Mouse (Mus musculus): ENCODE results near the gene Xrra1.
"Not testable (repeated sequence)": the region's sequence is repeated elsewhere in the genome, so short reads cannot be mapped to it uniquely, and the experiment has no call there.

The Xrra1 gene

DNA sequence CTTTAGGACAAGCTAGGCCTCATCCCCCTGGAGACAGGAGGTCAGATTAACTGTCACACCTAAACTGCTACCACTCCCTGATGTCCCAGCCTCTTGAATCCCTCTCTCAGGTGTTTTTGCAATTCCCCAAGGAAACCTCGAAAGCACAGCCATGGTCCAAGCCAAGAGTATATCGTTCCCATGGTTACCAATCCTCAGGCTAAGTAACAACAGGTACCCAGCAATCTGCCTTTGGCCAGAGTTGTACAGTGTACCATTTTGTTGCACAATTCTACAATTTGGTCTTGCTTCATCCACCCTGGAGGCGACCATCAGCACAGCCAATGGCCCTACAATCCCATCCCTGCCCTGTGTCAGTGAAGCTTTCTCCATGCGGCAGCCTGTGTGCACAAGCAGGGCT, 38.0 kb downstream of the Xrra1 start:
- no peak for DNase-seq (ENCODE audit: low read depth)

DNA sequence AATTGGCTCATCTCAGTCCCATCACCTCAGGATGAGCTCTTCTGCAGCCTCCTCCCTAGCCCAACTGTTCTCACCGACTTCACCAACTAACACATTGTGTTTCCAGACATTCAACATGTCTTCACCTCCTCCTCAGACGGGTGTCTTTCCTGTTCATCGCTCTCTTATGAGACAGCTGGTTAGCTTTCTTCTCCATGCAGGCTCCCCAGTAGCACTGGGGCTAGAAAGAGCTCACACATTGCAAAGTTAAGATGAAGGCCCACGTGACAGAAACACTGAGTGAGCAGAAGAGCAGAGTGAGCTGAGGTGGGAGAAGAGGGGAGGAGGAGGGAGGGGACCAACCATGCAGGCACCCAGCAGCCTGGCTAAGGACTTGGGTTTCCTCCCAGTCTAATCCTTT, 43.3 kb downstream of the Xrra1 start:
- DNase-seq (ENCODE audit: low read depth), result no peak

- DNase-seq (ENCODE audit: low read depth), result no peak
Measured at GRCm38 (mm10) chr7:99902918-99903665, 44.2 kb downstream of the Xrra1 start.

DNA sequence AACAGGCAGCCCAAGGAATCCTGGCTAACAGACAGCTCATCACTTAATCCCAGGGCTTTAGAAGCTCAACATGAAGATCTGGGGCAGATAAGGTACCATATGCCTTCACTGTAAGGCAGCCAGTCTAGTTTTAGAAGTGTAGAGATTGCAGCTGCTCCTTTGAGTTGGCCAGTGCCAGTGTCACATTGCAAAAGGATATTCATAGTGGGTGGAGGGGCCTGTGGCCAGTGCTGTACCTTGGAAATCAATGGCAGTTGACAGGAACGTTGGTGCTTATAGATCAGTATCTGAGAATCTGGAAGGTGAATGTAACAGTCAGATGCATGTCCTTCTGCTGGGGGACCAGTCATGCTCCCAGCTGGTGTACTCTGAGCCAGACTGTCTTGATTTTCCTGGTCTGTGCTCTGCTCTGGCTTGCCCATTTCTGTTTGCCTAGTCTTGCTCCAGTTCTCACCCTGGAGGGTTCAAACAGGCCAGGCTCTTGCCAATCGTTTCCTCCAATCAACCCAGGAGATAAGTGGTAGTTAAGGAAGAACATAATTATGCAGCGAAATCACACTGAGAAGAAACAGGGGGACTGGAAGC, 45.6 kb downstream of the Xrra1 start:
- DNase-seq (ENCODE audit: low read depth), result no peak

- no peak for DNase-seq (ENCODE audit: low read depth)
Measured at GRCm38 (mm10) chr7:99906346-99906745, 47.4 kb downstream of the Xrra1 start.

DNA sequence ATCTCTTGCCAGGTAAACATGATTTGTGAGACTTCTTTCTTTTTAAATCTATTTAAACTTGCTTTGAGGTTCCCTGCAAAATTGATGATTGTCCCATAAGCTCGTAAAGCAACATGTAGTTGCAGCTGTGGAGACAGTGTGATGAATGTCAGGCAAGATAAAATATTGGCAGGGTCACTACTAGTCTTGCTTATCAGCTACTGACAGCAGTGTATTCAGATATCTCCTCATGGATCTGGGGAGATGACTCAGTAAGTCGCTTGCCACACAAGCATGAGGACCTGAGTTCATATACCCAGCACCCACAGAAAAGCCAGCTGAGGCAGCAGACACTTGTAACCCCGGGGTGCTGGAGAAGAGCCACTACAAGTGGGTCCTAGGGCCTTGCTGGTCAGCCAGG, 48.5 kb downstream of the Xrra1 start:
- DNase-seq (ENCODE audit: low read depth), result no peak

DNA sequence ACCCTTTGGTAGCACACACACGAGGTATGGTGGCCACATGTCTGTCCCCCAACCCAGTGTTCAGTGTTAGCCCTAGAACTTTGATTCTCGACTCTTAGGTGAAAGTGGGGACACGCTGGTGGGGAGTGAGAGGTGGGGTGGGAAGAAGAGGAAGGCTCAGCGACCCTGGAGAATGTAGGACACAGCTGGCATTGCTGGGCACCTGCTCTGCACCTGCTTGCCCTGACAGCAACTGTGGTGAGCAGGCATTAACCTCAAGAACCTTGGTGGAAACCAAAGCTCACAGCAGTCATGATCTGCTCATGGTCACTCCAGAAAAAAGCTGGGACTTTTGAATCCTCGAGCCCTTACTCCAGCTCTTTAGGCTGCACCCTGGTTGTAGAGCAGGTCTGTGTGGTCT, 52.1 kb downstream of the Xrra1 start:
- DNase-seq (ENCODE audit: low read depth), result no peak

- DNase-seq (ENCODE audit: low read depth), result no peak
Measured at GRCm38 (mm10) chr7:99914316-99914715, 55.4 kb downstream of the Xrra1 start.

- DNase-seq (ENCODE audit: low read depth), result no peak
Measured at GRCm38 (mm10) chr7:99915511-99915910, 56.6 kb downstream of the Xrra1 start.

- DNase-seq (ENCODE audit: low read depth), result peak; percentile 53
Measured at GRCm38 (mm10) chr7:99916741-99917319, 57.9 kb downstream of the Xrra1 start.

GRCm38 (mm10) chr7:99917320-99917844, 58.5 kb downstream of the Xrra1 start:
- peak; percentile 28 for DNase-seq (ENCODE audit: low read depth)

DNA sequence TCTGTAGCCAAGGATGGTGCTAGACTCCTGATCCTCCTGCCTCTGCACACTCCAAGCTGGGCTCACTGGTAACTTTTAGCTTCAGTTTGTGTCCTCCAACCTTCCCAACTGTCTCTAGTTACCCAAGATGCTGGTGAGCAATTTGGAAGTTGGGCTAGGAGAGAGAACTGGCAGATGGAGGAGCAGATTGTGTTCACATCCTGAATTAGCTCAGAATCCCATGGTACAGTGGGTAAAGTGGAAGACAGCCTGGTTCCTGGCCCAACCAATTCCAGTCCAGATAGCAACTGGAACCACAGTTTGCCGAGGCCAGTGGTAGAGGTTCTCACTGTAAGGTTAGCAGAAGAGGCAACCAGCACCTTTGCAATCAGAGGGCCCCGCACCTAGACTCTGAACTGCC, 60.2 kb downstream of the Xrra1 start:
- no peak for DNase-seq (ENCODE audit: low read depth)

GRCm38 (mm10) chr7:99919971-99920370, 61.1 kb downstream of the Xrra1 start:
- no peak for DNase-seq (ENCODE audit: low read depth)

GRCm38 (mm10) chr7:99920416-99920815, 61.5 kb downstream of the Xrra1 start:
- no peak for DNase-seq (ENCODE audit: low read depth)

DNA sequence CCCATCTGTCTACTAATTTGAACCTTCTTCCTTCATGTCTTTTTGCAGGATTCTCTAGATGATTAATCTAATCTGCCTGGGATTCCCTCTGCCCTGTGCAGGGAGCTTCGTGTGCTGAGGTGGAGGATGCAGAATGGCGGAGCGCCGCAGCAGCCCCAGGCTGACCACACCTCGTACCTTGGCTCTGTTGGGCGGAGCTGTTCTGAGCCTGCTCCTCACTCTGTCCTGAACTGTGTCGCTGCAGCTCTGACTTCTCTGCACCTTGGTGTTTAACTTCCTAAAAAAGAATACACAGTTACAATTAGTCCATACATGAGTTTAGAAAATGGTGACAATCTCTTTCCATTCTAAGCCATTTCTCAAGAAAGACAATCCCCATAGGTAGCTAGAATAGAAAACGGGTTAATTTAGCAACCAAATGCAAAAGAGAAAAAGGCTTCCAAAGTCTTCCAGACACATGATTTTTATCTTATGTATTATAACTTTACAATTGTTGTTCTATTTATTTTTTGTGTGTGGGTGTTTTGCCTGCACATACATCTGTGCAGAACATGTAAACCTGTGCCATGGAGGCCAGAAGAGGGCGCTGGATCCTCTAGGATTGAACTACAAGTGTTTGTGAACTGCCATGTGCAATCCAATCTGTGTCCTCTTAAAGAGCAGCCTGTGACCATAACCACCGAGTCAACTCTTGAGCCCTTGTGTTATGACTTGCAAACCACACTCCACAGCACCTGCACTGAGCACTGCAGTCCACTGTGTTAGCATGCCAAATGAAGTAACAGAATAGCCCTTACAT, 68.2 kb downstream of the Xrra1 start:
- peak; percentile 66 for DNase-seq (ENCODE audit: low read depth)

DNA sequence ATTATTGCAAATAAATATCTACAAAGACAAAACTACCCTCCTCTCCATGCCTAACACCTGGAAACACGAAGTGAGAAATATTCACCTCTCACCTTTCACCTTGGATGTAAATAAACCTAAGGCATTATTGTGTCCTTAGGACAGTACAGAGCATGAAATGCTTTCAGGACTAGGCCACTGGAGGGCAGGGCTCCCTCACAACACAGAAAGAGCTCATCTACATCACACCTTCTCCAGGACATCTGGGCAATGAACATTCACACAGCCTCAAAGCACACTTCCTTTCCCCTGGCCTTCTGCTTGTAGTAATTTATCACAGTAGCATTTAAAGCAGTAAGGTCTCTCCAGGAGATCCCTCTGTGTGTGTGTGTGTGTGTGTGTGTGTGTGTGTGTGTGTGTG, 76.8 kb downstream of the Xrra1 start:
- DNase-seq (ENCODE audit: low read depth), result peak; percentile 24

GRCm38 (mm10) chr7:99940669-99941068, 81.8 kb downstream of the Xrra1 start:
- no peak for DNase-seq (ENCODE audit: low read depth)

GRCm38 (mm10) chr7:99944520-99944919, 85.6 kb downstream of the Xrra1 start:
- DNase-seq (ENCODE audit: low read depth), result no peak

DNA sequence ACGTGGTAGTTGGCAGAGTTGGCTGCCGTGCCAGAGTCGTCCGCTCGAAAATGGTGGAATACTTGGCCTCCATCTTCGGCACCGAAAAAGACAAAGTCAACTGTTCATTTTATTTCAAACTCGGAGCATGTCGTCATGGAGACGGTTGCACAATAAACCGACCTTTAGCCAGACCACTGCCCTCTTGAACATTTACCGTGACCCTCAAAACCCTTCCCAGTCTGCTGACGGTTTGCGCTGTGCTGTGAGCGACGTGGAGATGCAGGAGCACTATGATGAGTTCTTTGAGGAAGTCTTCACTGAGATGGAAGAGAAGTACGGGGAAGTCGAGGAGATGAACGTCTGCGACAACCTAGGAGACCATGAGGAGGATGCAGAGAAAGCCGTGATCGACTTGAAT, 86.1 kb downstream of the Xrra1 start:
- not testable (repeated sequence) for DNase-seq (ENCODE audit: low read depth)

DNA sequence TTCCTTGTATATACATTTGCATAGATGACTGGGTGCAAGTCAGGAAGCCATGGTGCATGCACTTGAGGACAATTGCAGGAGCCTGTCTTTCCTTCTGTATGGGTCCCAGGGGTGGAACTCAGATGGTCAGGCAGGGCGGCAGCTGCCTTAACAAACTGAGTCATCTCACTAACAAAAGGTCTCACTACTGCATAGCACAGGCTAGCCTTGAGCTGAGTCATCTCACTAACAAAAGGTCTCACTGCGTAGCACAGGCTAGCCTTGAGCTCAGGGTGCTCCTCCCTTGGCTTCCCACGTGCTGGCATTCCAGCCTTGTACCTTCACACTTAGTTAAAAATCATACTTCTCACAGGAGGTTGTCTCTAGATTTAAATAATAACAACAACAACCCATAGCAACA, 87.0 kb downstream of the Xrra1 start:
- no peak for DNase-seq (ENCODE audit: low read depth)

DNA sequence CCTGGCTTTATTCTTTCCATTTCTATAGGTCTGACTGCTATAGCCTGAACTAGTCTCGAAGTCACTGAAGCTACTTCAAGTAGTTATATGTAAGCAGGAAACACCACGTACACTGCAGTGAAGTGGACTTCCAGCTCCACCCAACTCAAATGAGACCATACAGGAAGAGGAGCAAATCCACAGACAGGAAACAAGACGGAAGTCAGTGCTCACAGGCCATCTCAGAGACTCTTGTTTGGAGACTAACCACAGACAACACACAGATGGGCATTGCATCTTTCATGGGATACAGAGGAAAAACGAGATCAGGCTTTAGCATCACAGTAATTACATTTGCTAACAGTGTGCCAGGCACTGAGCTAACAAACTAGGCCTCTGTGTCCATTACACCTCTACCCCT, 87.4 kb downstream of the Xrra1 start:
- peak; percentile 51 for DNase-seq (ENCODE audit: low read depth)

GRCm38 (mm10) chr7:99947329-99947728, 88.4 kb downstream of the Xrra1 start:
- DNase-seq (ENCODE audit: low read depth), result no peak
